Mouse (Mus musculus) adrenal gland, adult (tissue): Measurements from ENCODE around the gene Eprs.

Experiments used
- DNase-seq, 2 experiments: peaks; one replicate each; pipeline ENCODE4 v3.0.0; 2022 to 2023; ENCODE audit warnings: low spot score in 1 of 2; ENCODE audit not compliant: inconsistent age in 2 of 2

Eprs gene

DNA sequence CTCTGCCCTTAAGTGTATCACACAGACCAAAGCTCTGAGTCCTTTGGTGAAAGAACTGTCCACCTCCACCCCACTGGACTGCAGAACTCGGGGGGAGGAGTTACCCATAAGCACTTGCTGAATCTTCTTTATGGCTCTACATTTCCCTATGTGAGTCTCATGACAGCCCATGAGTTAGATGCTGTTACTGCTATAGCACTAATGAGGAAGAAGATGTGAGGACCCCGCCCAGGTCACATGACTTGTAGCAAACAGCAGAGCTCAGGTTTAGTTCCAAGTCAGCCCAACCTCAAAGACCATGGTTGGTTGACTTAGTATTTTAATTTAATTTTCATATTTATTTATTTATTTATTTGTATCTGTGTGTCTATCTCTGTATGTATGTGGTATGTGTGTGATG is 86.9 kb downstream of the Eprs start:
- no peak for DNase-seq

DNA sequence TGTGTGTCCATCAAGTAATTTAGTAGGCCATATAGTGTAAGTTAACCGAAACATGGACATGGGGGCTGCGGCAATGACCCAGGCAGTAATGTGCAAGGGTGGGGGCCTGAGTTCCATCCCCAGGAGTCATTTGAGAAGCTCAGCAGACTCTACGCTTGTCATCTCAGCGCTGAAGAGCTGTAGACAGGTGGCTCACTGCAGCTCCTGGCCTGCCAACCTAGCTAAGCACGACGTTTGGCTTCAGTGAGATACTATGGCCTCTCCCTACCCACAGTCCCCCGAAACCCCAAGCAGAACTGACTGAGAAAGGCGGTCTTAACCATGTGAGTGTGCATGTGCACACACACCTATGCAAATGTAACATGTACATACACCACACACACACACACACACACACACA is 88.2 kb downstream of the Eprs start:
- no peak for DNase-seq

DNA sequence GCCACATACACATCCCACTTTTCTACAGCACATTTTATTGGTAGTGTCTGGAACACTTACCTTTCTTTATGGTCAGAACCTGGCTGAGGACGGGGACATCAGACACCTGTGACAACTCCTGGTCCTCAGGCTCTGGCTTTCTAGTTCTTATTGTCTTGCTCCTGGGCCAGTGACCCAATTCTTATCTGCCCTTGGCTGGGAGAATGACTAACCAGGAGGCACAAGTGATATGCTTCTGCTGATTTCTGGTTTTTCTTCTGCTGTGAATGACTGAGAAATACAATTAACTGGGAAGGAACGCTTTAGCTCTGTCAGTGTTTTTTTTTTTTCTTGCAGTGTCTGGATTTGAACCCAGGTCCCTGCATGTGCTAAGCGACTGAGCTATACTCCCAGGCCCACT is 88.7 kb downstream of the Eprs start:
- no peak for DNase-seq

DNA sequence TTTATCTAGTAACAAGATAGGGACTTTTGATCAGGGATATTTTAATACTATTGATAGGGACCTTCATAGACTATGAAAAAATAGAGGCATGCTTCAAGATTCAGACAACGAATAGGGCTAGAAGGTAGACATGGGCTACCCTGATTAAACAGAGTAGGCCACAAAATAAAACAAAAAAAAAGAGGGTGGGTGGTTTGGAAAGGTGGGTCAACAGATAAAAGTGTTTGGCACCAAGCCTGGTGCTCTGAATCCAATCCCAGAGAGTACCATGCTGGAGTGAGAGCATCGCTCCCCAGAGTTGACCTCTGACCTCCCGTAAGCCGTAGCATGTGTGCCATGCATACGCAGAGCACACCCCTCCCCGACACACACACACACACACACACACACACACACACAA is 89.6 kb downstream of the Eprs start:
- no peak for DNase-seq

DNA sequence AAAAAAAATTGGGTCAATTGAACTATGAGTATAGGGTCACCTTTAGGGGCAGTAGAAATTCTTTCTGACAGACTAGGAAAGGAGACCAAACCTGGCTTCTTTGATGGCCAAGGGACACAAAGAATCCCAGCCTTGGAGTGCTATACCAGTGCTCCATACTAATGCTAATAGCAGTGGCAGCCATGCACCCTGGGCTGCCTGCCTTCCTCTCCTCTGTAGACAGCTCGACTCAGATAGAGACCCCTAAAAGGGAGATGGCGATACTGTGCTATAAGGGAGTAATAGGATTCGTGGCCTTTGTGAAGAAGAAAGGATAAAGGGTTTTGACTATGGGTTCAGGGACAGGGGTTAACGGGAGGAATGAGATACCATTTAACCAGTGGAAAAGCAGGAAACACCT is 91.3 kb downstream of the Eprs start:
- no peak for DNase-seq

DNA sequence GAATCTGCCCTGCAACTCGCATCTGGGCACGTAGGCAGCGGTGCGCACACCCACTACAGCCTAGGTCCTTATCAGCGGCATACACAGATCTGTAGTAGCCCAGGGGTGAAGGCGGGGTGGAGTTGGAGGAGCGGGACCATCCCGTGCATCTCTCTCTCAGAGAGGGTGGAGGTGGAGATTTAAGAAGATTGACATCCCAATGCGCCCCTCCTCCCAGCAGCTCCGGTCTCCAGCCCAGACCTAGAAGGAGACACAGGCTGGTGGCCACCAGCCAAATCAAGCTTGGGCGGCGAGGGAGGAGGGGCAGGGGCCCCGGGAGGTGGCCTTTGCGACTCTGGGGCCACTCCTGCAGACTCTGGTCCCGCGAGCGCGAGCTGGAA is 91.7 kb downstream of the Eprs start, which contains the start of gene Slc30a10:
Gene Slc30a10 (plus strand): TSS at position 274 of the 380 bp plus-strand sequence.
- peak in 1 of 2 experiments; percentile 29 for DNase-seq

DNA sequence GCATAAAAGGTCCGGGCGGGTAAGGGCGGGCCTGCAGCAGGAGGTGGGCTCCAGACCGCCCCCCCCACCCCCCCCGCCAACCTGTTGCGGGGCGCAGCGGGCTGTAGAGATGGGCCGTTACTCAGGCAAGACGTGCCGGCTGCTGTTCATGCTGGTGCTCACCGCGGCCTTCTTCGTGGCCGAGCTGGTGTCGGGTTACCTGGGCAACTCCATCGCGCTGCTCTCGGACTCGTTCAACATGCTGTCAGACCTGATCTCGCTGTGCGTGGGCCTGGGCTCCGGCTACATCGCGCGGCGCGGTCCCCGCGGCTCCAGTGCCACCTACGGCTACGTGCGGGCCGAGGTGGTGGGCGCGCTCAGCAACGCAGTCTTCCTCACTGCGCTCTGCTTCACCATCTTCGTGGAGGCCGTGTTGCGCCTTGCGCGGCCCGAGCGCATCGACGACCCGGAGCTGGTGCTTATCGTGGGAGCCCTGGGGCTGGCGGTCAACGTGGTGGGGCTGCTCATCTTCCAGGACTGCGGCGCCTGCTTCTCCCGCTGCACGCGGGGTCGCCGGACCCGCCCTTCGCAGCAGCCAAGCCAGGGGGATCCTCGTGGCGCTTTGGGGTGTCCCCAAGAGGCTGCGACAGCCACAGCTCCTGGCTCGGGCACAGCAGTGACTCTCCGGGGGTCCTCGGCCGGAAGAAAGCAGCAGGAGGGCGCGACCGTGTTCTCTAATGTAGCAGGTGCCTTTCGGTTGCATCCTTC is 92.3 kb downstream of the Eprs start:
- peak in 1 of 2 experiments; percentile 41 for DNase-seq

DNA sequence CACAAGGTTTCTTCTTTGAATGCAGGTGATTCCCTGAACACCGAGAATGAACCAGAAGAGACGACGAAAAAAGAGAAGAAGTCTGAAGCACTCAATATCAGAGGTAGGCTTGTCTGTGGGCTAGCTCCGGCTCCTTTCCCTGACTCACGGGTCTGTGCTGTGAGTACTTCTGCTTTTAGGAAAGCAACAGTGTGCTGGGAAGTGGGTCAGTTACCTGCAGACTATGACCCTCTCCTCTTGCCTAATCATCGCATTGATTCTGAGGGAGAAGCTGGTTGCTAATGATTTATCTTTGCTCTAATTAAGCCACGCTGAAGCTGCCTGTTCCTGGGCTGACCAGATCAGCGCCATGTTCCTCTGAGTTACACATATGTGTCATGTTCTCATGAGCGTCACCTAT is 93.5 kb downstream of the Eprs start:
- DNase-seq: no peak

DNA sequence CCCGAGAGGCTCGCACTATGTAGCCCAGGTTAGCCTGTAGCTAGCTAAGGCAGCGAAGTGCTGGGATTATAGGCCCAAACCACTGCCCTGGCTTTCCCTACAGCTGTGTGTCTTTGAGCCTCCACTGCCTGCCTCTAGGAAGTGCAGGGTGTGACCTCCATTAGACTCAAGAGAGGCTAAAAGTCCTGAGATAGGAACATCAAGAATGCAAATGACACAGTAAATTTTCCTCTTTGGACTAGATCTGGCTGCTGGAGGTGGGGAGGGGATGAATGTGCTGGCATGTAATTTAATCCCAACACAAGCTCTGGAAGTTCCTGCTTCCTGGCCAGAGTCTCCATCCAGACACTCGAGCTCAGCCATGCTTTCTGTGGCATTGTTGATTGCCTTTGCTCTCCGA is 97.3 kb downstream of the Eprs start:
- no peak for DNase-seq

DNA sequence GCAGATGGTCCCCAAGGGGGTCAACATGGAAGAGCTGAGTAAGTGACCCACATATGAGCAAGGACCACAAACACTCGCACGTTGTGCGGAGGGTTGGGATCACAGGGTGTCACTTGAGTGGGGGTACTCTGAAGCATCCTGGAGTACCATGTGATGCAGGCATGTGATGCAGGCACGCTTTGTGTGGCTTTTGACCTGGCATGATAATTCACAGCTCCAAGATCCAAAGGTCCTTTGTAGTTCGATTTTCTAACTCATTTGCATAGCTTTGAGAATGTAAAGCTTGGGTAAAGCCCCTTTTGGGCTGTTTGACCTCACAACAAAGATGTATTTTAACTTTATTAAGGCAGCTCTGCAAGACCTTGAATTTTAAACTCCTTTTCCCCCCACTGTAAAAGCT is 100.0 kb downstream of the Eprs start:
- DNase-seq: no peak

DNA sequence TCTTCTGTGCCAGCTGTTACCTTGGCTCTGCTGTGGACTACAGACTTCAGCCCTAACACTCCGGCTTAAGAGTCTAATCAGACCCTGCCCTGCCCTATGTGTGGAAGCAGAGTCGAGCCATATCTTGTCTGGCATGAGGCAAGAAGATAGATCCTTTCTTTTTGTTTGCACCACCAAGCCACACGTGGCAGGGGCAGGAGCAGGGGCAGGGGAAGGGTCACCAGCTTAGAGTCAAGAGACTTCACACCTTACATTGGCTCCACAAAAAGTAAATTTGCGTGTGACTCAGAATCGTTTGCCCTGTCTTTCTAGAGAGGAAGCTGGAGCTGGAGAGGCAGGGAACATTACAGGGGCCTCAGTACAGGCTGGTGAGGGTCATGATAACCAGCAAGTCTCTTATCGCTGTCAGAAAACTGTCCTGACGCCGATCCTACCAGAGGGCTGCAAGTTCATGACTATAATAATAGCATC is 106.7 kb downstream of the Eprs start:
- DNase-seq: no peak

DNA sequence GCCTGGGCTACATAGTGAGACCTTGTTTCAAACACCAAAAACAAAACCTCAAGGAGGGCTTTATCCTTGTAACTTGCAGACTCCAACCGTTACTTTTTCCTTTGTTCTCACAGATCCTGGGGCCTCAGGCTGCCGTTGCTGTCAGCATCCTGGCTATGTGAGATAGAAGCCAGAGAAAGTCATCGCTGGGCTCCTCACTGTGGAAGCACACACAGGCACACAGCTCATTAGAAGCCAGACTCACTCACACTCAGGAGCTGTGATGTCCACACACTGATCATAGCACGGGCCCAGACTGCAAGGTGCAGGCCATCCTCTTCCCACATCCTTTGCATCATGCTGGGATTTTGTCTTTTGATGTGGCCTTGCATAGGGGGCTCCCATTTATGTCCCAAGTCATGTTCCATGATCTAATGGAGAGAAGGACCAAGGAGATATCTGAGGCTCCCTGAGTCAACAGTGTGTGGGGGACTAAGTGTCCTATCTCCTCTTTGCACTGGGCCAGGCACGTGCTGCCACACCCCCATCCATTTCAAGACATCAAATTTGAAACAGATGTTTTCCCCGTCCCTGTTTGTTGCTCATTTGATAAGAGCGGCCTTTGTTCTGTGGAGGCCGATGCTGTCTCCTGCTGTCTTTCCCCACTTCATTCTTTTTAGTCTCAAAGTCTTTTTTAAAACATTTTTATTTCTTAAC is 109.3 kb downstream of the Eprs start:
- no peak for DNase-seq

DNA sequence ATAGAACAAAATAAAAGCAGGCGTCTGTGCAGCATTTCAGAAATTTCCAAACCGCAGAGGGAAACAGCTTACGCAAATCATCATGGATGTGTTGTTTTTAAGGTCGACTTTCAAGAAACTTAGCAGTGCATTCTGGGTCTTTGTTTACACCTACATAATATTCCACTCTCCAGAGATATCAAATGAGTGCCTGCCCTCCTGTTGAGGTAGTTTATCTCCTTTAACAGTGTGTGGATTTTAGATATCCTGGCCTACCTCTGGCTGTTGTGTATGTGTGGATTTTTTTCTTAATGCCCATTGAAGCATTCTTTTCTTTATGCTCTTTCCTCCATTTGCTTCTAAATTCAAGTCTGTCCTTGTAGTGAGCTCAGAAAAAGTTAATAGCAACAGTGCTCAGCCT is 109.9 kb downstream of the Eprs start:
- no peak for DNase-seq

DNA sequence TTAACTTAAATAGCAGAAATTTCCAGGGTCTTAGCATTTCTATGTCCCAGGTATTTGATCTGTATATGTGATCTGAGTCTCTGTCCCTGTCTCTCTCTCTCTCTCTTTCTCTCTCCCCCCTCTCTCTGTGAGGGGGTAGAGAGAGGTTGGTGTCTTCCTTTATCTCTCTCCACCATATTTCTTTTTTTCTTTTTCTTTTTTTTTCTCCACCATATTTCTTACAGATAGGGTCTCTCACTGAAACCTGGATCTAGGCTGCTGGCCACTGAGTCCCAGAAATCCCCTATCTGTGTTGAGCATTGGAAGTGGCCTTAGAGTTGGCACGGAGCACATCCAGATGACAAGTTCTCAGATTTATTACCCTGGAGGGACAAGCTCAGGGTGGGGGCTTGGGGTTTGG is 110.6 kb downstream of the Eprs start:
- no peak for DNase-seq
